Mouse (Mus musculus): ENCODE results near the gene Khdc4. TPM values are rescaled to one million over a fixed set of nuclear protein-coding genes. Genes with fewer than 3 reads are reported as not detected.

Khdc4 gene
- polyA plus RNA-seq, 1 experiment from 2014 or later: 109 TPM

- no peak overlapping the region for H3K4me2 ChIP-seq
- no peak for ATAC-seq (ENCODE audit: low FRiP score)
Observed at GRCm38 (mm10) chr3:88745534-88745933, 59.9 kb downstream of the Khdc4 start.

GRCm38 (mm10) chr3:88746139-88746870, 60.7 kb downstream of the Khdc4 start:
- WGBS: 95% methylated on average over 13 of the region's 15 CpGs
- Histone ChIP-seq H3K4me3 (ENCODE audit: low read depth, low read length) (no peak overlapping the region), H3K27ac (ENCODE audit: low read depth, low read length) (no peak overlapping the region), H3K9me3 (ENCODE audit: control insufficient read depth, low read length) (peaks cover 19% of the 10 kb centered on the region), H3K27me3 (ENCODE audit: control insufficient read depth, insufficient read depth, low read length) (no peaks in the 10 kb centered on the region), H3K36me3 (ENCODE audit: control insufficient read depth, insufficient read depth, low read length) (peaks cover 58% of the 10 kb centered on the region), H3K4me2 (no peak overlapping the region), H3K9ac (ENCODE audit: low read length) (no peak overlapping the region), H3K4me1 (ENCODE audit: control insufficient read depth, insufficient read depth, low read length) (no peaks in the 10 kb centered on the region)
- DNase-seq (ENCODE audit: low spot score, missing footprints) (no peak), ATAC-seq (ENCODE audit: low FRiP score) (no peak)

More at GRCm38 (mm10) chr3:88745534-88745933, 59.9 kb downstream of the Khdc4 start:
- Histone ChIP-seq H3K4me3 (ENCODE audit: low read depth, low read length) (no peak overlapping the region), H3K27ac (ENCODE audit: low read depth, low read length) (no peak overlapping the region), H3K9me3 (ENCODE audit: control insufficient read depth, low read length) (peaks cover 19% of the 10 kb centered on the region), H3K36me3 (ENCODE audit: control insufficient read depth, insufficient read depth, low read length) (peaks cover 54% of the 10 kb centered on the region), H3K27me3 (ENCODE audit: control insufficient read depth, insufficient read depth, low read length) (no peaks in the 10 kb centered on the region), H3K9ac (ENCODE audit: low read length) (no peak overlapping the region), H3K4me1 (ENCODE audit: control insufficient read depth, insufficient read depth, low read length) (no peaks in the 10 kb centered on the region)
- no peak for DNase-seq (ENCODE audit: low spot score, missing footprints)
- 94% methylated on average over 9 of the region's 9 CpGs for WGBS

GRCm38 (mm10) chr3:88746871-88747231, 61.2 kb downstream of the Khdc4 start:
- ATAC-seq (ENCODE audit: low FRiP score) (no peak), DNase-seq (ENCODE audit: low spot score, missing footprints) (no peak)
- H3K27me3 ChIP-seq (ENCODE audit: control insufficient read depth, insufficient read depth, low read length): no peaks in the 10 kb centered on the region
- no peak overlapping the region for H3K27ac ChIP-seq (ENCODE audit: low read depth, low read length)
- H3K9me3 ChIP-seq (ENCODE audit: control insufficient read depth, low read length): peaks cover 19% of the 10 kb centered on the region
- H3K36me3 ChIP-seq (ENCODE audit: control insufficient read depth, insufficient read depth, low read length): peaks cover 59% of the 10 kb centered on the region
- 94% methylated on average over 4 of the region's 4 CpGs for WGBS
- no peak overlapping the region for H3K4me2 ChIP-seq
- no peaks in the 10 kb centered on the region for H3K4me1 ChIP-seq (ENCODE audit: control insufficient read depth, insufficient read depth, low read length)
- no peak overlapping the region for H3K4me3 ChIP-seq (ENCODE audit: low read depth, low read length)
- H3K9ac ChIP-seq (ENCODE audit: low read length): no peak overlapping the region

GRCm38 (mm10) chr3:88754283-88754682, 68.7 kb downstream of the Khdc4 start:
- no peak overlapping the region for H3K9ac ChIP-seq (ENCODE audit: low read length)
- H3K4me1 ChIP-seq (ENCODE audit: control insufficient read depth, insufficient read depth, low read length): peaks cover 29% of the 10 kb centered on the region
- peaks cover under 1% of the 10 kb centered on the region for H3K9me3 ChIP-seq (ENCODE audit: control insufficient read depth, low read length)
- no peak for ATAC-seq (ENCODE audit: low FRiP score)
- no peak overlapping the region for H3K27ac ChIP-seq (ENCODE audit: low read depth, low read length)
- no peak overlapping the region for H3K4me2 ChIP-seq
- H3K36me3 ChIP-seq (ENCODE audit: control insufficient read depth, insufficient read depth, low read length): peaks cover 27% of the 10 kb centered on the region
- peak; percentile 87 for DNase-seq (ENCODE audit: low spot score, missing footprints)
- no peaks in the 10 kb centered on the region for H3K27me3 ChIP-seq (ENCODE audit: control insufficient read depth, insufficient read depth, low read length)
- WGBS: 87% methylated on average over 4 of the region's 4 CpGs
- no peak overlapping the region for H3K4me3 ChIP-seq (ENCODE audit: low read depth, low read length)

GRCm38 (mm10) chr3:88755541-88755940, 69.9 kb downstream of the Khdc4 start:
- WGBS: 83% methylated on average over 3 of the region's 3 CpGs
- Histone ChIP-seq H3K9ac (ENCODE audit: low read length) (no peak overlapping the region), H3K27ac (ENCODE audit: low read depth, low read length) (no peak overlapping the region), H3K4me3 (ENCODE audit: low read depth, low read length) (no peak overlapping the region), H3K4me2 (no peak overlapping the region), H3K36me3 (ENCODE audit: control insufficient read depth, insufficient read depth, low read length) (peaks cover 23% of the 10 kb centered on the region), H3K4me1 (ENCODE audit: control insufficient read depth, insufficient read depth, low read length) (peaks cover 29% of the 10 kb centered on the region), H3K9me3 (ENCODE audit: control insufficient read depth, low read length) (no peaks in the 10 kb centered on the region), H3K27me3 (ENCODE audit: control insufficient read depth, insufficient read depth, low read length) (no peaks in the 10 kb centered on the region)
- no peak for DNase-seq (ENCODE audit: low spot score, missing footprints)
- no peak for ATAC-seq (ENCODE audit: low FRiP score)

- DNase-seq (ENCODE audit: low spot score, missing footprints): no peak
- Histone ChIP-seq H3K4me1 (ENCODE audit: control insufficient read depth, insufficient read depth, low read length) (peaks cover 29% of the 10 kb centered on the region), H3K9ac (ENCODE audit: low read length) (0 out of 2 replicates have a peak overlapping the region, but pooled peaks have one; percentile 12), H3K9me3 (ENCODE audit: control insufficient read depth, low read length) (no peaks in the 10 kb centered on the region), H3K27ac (ENCODE audit: low read depth, low read length) (0 out of 2 replicates have a peak overlapping the region, but pooled peaks have one; percentile 1), H3K27me3 (ENCODE audit: control insufficient read depth, insufficient read depth, low read length) (no peaks in the 10 kb centered on the region), H3K36me3 (ENCODE audit: control insufficient read depth, insufficient read depth, low read length) (peaks cover 20% of the 10 kb centered on the region), H3K4me3 (ENCODE audit: low read depth, low read length) (no peak overlapping the region), H3K4me2 (no peak overlapping the region)
- WGBS: 65% methylated on average over 4 of the region's 4 CpGs
- no peak for ATAC-seq (ENCODE audit: low FRiP score)
Observed at GRCm38 (mm10) chr3:88756276-88756675, 70.7 kb downstream of the Khdc4 start.

GRCm38 (mm10) chr3:88758045-88758500, 72.5 kb downstream of the Khdc4 start:
- Histone ChIP-seq H3K27me3 (ENCODE audit: control insufficient read depth, insufficient read depth, low read length) (no peaks in the 10 kb centered on the region), H3K4me3 (ENCODE audit: low read depth, low read length) (no peak overlapping the region), H3K4me1 (ENCODE audit: control insufficient read depth, insufficient read depth, low read length) (peaks cover 31% of the 10 kb centered on the region), H3K4me2 (peak overlapping the region; percentile 30), H3K36me3 (ENCODE audit: control insufficient read depth, insufficient read depth, low read length) (peaks cover 19% of the 10 kb centered on the region), H3K27ac (ENCODE audit: low read depth, low read length) (peak overlapping the region; percentile 95), H3K9ac (ENCODE audit: low read length) (peak overlapping the region; percentile 65), H3K9me3 (ENCODE audit: control insufficient read depth, low read length) (no peaks in the 10 kb centered on the region)
- WGBS: 4% methylated on average over 5 of the region's 5 CpGs
- peak; percentile 90 for ATAC-seq (ENCODE audit: low FRiP score)
- peak; percentile 93 for DNase-seq (ENCODE audit: low spot score, missing footprints)

- Histone ChIP-seq H3K36me3 (ENCODE audit: control insufficient read depth, insufficient read depth, low read length) (peaks cover 21% of the 10 kb centered on the region), H3K9ac (ENCODE audit: low read length) (no peak overlapping the region), H3K4me1 (ENCODE audit: control insufficient read depth, insufficient read depth, low read length) (peaks cover 23% of the 10 kb centered on the region), H3K4me2 (no peak overlapping the region), H3K27me3 (ENCODE audit: control insufficient read depth, insufficient read depth, low read length) (no peaks in the 10 kb centered on the region), H3K4me3 (ENCODE audit: low read depth, low read length) (no peak overlapping the region), H3K27ac (ENCODE audit: low read depth, low read length) (no peak overlapping the region), H3K9me3 (ENCODE audit: control insufficient read depth, low read length) (no peaks in the 10 kb centered on the region)
- ATAC-seq (ENCODE audit: low FRiP score) (no peak), DNase-seq (ENCODE audit: low spot score, missing footprints) (no peak)
- WGBS: 93% methylated on average over 19 of the region's 19 CpGs
Observed at GRCm38 (mm10) chr3:88761619-88762018, 76.0 kb downstream of the Khdc4 start.

- Histone ChIP-seq H3K27ac (ENCODE audit: low read depth, low read length) (no peak overlapping the region), H3K4me1 (ENCODE audit: control insufficient read depth, insufficient read depth, low read length) (peaks cover 17% of the 10 kb centered on the region), H3K27me3 (ENCODE audit: control insufficient read depth, insufficient read depth, low read length) (no peaks in the 10 kb centered on the region), H3K9ac (ENCODE audit: low read length) (no peak overlapping the region), H3K36me3 (ENCODE audit: control insufficient read depth, insufficient read depth, low read length) (peaks cover 21% of the 10 kb centered on the region; the same call in 1 of the 2 replicates), H3K4me3 (ENCODE audit: low read depth, low read length) (no peak overlapping the region), H3K4me2 (no peak overlapping the region), H3K9me3 (ENCODE audit: control insufficient read depth, low read length) (no peaks in the 10 kb centered on the region)
- no peak for DNase-seq (ENCODE audit: low spot score, missing footprints)
- WGBS: 62% methylated on average over 6 of the region's 6 CpGs
- ATAC-seq (ENCODE audit: low FRiP score): no peak
Observed at GRCm38 (mm10) chr3:88762401-88762831, 76.8 kb downstream of the Khdc4 start.

Measured in midbrain, embryonic 11.5 days (tissue).